Mouse (Mus musculus) spleen, adult 2 months (tissue): ENCODE measurements around the gene Srrt. TPM values are rescaled to one million over a fixed set of nuclear protein-coding genes. Genes with fewer than 3 reads are reported as not detected.

Experiments used
- DNase-seq, 2 experiments: peaks; one replicate each; pipeline versions ENCODE4 v3.0.0 to v3.0.0-alpha.2; 2012 to 2021; ENCODE audit warnings: low spot score in 2 of 2, low read depth in 1 of 2
- H3K27ac ChIP-seq: fragments of 200-500 bp; 2 replicates; pipeline ENCODE4 v1.5.1; 2012; ENCODE audit warnings: low read length, inconsistent platforms; ENCODE audit not compliant: insufficient read depth
- H3K27me3 ChIP-seq: fragments of 200-500 bp; 2 replicates; pipeline ENCODE4 v1.6.1; 2012; ENCODE audit warnings: mild to moderate bottlenecking, moderate library complexity, low read length, inconsistent platforms; ENCODE audit not compliant: control insufficient read depth, insufficient read depth
- H3K36me3 ChIP-seq: fragments of 200-500 bp; 2 replicates; pipeline ENCODE4 v1.6.1; 2012; ENCODE audit warnings: mild to moderate bottlenecking, low read length, inconsistent platforms; ENCODE audit not compliant: control insufficient read depth, insufficient read depth
- H3K4me1 ChIP-seq: fragments of 200-500 bp; 2 replicates; pipeline ENCODE4 v1.6.1; 2011; ENCODE audit warnings: inconsistent platforms; ENCODE audit not compliant: control insufficient read depth, insufficient read depth, insufficient read length
- H3K4me3 ChIP-seq: fragments of 200-500 bp; 2 replicates; pipeline ENCODE4 v1.5.1; 2011; ENCODE audit warnings: mild to moderate bottlenecking, inconsistent platforms; ENCODE audit not compliant: insufficient read depth, insufficient read length; ENCODE audit errors: extremely low read depth
- CTCF ChIP-seq: fragments of 200-500 bp; IDR thresholded peaks from 2 replicates; pipeline ENCODE4 v1.5.1; 2011; ENCODE audit warnings: mild to moderate bottlenecking, inconsistent platforms; ENCODE audit not compliant: insufficient read depth, insufficient read length, insufficient replicate concordance; ENCODE audit errors: extremely low read depth
- POLR2A ChIP-seq: fragments of 200-500 bp; IDR thresholded peaks from 2 replicates; pipeline ENCODE4 v1.6.1; 2011; ENCODE audit warnings: low read depth, low read length, inconsistent platforms
- WGBS: fragments of 180-500 bp; shearing (Covaris S2); methylation state at CpG from one replicate; pipeline ENCODE4 v1.1.7; 2018; 5-methylcytosine and 5-hydroxymethylcytosine counted together
- polyA plus RNA-seq: library from polyadenylated mRNA; depleted of rRNA; stranded (reverse); fragments of >200 nt; gene quantifications from 2 replicates; pipeline ENCODE4 v1.2.3, GENCODE M21; 2012

The Srrt gene
- polyA plus RNA-seq, 1 experiment = 172 TPM

DNA sequence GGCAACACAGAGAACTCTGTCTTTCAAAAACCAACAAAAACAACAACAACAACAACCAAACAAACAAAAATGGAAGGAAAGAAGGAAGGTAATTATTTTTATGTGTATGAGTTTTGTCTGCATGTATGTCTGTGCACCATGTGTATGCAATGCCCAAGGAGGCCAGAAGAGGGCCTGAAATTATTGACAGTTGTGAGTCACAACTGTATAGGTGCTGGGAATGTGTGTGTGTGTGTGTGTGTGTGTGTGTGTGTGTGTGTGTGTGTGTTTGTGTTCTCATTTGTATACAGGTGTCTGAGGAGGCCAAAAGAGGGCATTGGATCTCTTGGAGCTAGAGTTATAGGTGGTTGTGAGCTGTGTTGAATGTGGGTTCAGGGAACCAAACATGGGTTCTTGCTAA is 36.4 kb upstream of the Srrt start:
- no peak for TF ChIP-seq CTCF
- TF ChIP-seq POLR2A = no peak
- H3K27me3 ChIP-seq = no peaks in the 10 kb centered on the region
- no peak overlapping the region for H3K27ac ChIP-seq
- peaks cover 9% of the 10 kb centered on the region; the same call in 1 of the 2 replicates for H3K4me1 ChIP-seq
- H3K4me3 ChIP-seq = no peak overlapping the region
- H3K36me3 ChIP-seq = no peaks in the 10 kb centered on the region
- DNase-seq = no peak

DNA sequence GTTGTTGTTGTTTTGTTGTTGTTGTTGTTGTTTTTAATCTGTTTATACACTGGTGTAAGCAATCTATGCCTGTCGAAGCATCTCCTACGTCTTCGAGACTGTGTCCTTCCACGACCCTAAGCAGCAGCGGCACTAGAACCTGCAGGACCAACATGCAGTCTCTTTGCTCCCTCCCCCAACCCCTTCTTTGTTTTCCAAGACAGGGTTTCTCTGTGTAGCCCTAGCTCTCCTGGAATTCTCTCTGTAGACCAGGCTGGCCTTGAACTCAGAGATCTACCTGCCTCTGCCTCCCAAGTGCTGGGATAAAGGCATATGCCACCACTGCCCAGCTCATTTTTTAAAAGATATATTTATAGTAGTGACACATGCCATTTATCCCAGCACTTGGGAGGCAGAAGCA is 35.9 kb upstream of the Srrt start:
- WGBS = 92% methylated on average over 5 of the region's 5 CpGs
- peaks cover 13% of the 10 kb centered on the region; the same call in 1 of the 2 replicates for H3K4me1 ChIP-seq
- no peak overlapping the region for H3K27ac ChIP-seq
- TF ChIP-seq CTCF = no peak
- TF ChIP-seq POLR2A = no peak
- no peaks in the 10 kb centered on the region for H3K36me3 ChIP-seq
- no peak overlapping the region for H3K4me3 ChIP-seq
- H3K27me3 ChIP-seq = no peaks in the 10 kb centered on the region
- DNase-seq = no peak

DNA sequence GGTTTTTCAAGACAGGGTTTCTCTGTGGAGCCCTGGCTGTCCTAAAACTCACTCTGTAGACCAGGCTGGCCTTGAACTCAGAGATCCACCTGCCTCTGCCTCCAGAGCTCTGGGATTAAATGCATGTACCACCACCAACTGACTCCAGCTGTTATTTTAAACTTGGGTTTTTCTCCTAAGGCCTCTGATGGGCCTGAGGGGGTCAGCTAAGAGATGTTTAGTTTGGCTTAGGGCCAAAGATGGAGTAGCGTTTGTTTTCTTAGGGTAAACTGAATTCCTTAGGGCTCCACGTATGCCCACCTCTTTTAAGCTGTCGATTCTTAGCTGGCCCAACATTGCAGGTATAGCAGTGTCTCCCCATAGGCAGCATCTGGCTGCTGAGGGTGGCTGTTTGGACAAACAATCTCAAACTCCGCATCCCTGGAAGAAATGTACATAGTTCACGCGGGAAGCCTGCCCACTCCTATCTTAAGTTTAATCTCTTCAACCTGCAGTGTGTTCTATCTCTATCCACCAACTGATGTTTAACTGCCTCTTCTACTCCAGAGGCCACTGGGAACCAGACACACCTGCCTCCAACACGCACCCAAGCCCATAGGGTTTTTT is 35.0 kb upstream of the Srrt start:
- Histone ChIP-seq H3K4me1 (peaks cover 13% of the 10 kb centered on the region; the same call in 1 of the 2 replicates), H3K27me3 (no peaks in the 10 kb centered on the region), H3K27ac (no peak overlapping the region), H3K4me3 (no peak overlapping the region), H3K36me3 (no peaks in the 10 kb centered on the region)
- TF ChIP-seq POLR2A (no peak), CTCF (no peak)
- WGBS = 73% methylated on average over 7 of the region's 7 CpGs
- DNase-seq = no peak

DNA sequence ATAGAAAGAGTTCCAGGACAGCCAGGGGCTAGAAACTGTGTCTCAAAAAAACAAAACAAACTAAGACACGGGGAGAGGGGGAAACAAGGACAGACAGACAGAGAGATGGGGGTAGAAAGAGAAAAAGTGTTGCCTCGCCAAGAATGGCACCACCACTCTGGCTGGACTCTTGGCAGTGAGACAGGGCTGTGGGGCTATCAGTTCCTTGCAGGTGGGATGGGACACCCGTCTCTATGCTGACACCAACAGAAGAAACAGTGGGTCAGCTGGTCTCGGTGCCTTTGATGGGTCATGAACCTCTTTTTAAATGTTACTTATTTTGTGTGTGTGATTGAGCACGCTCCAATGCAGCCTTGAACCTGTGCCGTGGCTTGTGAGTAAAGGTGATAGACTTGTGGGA is 32.7 kb upstream of the Srrt start:
- Histone ChIP-seq H3K4me1 (peaks cover 12% of the 10 kb centered on the region; the same call in 1 of the 2 replicates), H3K4me3 (no peak overlapping the region), H3K36me3 (no peaks in the 10 kb centered on the region), H3K27ac (no peak overlapping the region), H3K27me3 (no peaks in the 10 kb centered on the region)
- DNase-seq = no peak
- no peak for TF ChIP-seq POLR2A
- TF ChIP-seq CTCF = no peak
- WGBS = 83% methylated on average over 6 of the region's 6 CpGs

DNA sequence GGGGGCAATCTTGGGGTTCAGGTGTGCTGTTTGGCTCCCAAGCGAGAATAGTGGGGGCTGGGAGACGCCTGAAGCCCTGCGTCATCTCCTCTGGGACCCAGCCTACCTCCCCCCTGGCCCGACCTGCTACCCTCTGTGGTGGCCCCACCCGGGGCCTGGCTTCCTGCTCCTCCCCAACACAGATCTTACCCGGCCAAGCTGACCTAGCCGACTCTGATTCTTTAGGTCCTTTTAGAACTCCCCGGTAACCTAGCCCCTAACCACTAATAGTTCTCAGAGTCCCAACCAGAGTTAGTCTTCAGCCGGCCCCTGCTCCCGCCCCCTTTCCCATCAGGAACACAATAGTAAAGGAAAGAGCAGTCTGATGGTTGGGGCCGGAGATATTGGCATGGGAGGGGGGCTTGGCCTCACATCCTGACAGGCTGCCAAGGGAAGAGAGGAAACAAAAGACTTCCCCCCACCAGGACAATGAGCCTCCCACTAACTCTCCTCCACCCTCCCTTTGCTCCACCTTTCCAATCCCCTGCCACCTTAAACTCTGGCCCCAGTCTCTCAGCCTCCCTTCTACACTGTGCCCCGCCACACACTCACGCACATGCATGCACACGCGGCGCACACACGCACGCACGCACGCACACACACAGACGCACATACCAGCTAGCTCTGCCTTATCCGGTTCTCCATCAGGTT is 32.0 kb upstream of the Srrt start:
- Histone ChIP-seq H3K4me1 (peaks cover 12% of the 10 kb centered on the region; the same call in 1 of the 2 replicates), H3K4me3 (peak overlapping the region; percentile 2; the same call in 1 of the 2 replicates), H3K27ac (peak overlapping the region; percentile 18; the same call in 1 of the 2 replicates), H3K27me3 (no peaks in the 10 kb centered on the region), H3K36me3 (no peaks in the 10 kb centered on the region)
- TF ChIP-seq POLR2A (no peak), CTCF (no peak)
- 40% methylated on average over 22 of the region's 22 CpGs for WGBS
- DNase-seq = no peak

DNA sequence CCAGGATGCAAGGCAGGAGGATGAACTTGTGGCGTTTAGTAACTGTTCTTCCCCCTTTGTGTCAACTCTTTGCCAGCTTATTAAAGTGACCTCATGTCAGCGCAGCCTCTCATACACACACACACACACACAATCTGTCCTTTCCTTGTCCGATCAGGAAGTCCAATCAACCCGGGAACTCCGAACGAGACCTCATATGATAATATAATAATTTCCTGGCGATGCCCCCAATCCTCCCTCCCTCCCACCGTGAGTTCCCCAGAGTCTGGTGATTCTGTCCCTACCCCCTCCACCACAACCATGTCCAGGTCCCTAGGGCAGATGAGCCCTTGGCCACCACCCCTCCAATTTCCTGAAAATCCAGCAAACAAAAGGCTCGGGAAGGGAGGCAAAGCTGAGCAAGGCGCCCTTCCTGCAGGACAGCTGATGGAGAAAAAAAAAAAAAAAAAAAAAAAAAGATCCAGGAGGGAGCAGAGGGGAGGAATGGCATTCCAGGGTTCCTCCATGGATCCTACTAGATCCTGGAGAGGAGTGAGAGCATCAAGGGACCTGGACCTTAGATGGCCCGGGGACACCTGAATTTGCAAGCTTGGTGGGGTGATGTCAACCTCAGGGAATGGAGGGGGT is 31.3 kb upstream of the Srrt start:
- TF ChIP-seq CTCF (no peak), POLR2A (no peak)
- Histone ChIP-seq H3K4me3 (peak overlapping the region; percentile 58), H3K4me1 (peaks cover 12% of the 10 kb centered on the region; the same call in 1 of the 2 replicates), H3K27me3 (no peaks in the 10 kb centered on the region), H3K36me3 (no peaks in the 10 kb centered on the region), H3K27ac (peak overlapping the region; percentile 54)
- under 1% methylated on average over 11 of the region's 11 CpGs for whole genome bisulfite sequencing
- no peak for DNase-seq
